Mouse (Mus musculus) lung, embryonic 16.5 days (tissue): ENCODE data around the gene Bbc3. TPM values are rescaled to one million over a fixed set of nuclear protein-coding genes. Genes with fewer than 3 reads are reported as not detected.

Experiments used
- ATAC-seq: fragments of 200-750 bp; cut with Nextera tagmentation; 2 replicates; pipeline ENCODE4 v1.8.0; 2017; ENCODE audit warnings: low read depth, mild to moderate bottlenecking, moderate library complexity
- H3K27ac ChIP-seq: fragments of 300-500 bp; sonication (generic); 2 replicates; pipeline ENCODE4 v1.5.1; 2014; ENCODE audit warnings: mild to moderate bottlenecking, control low read depth, low read length
- H3K27me3 ChIP-seq: fragments of 300-500 bp; sonication (generic); 2 replicates; pipeline ENCODE4 v1.6.1; 2014; ENCODE audit warnings: low read depth, low read length, mixed read lengths; ENCODE audit not compliant: control insufficient read depth, insufficient read depth
- H3K36me3 ChIP-seq: fragments of 300-500 bp; sonication (generic); 2 replicates; pipeline ENCODE4 v1.6.1; 2014; ENCODE audit warnings: low read length; ENCODE audit not compliant: control insufficient read depth, insufficient read depth
- H3K4me1 ChIP-seq: fragments of 300-500 bp; sonication (generic); replicated peaks from 2 replicates; pipeline ENCODE4 v1.6.1; 2014; ENCODE audit warnings: low read length, mixed read lengths; ENCODE audit not compliant: control insufficient read depth, insufficient read depth
- H3K4me2 ChIP-seq: fragments of 300-500 bp; sonication (generic); 2 replicates; pipeline ENCODE4 v1.6.1; 2014; ENCODE audit warnings: low read depth, low read length, control low read depth
- H3K4me3 ChIP-seq: fragments of 300-500 bp; sonication (generic); 2 replicates; pipeline ENCODE4 v1.5.1; 2014; ENCODE audit warnings: mild to moderate bottlenecking, low read length, control low read depth
- H3K9ac ChIP-seq: fragments of 300-500 bp; sonication (generic); 2 replicates; pipeline ENCODE4 v1.6.1; 2014; ENCODE audit warnings: low read length, control low read depth
- H3K9me3 ChIP-seq: fragments of 300-500 bp; sonication (generic); 2 replicates; pipeline ENCODE4 v1.6.1; 2016; ENCODE audit warnings: low read length; ENCODE audit not compliant: control insufficient read depth
- WGBS: fragments of 180-500 bp; shearing (Covaris S2); extraction: QIAGEN DNeasy Blood & Tissue Kit; methylation state at CpG from one replicate; pipeline ENCODE4 v1.1.7; 2014; 5-methylcytosine and 5-hydroxymethylcytosine counted together
- polyA plus RNA-seq: library from polyadenylated mRNA; unstranded; fragments of >200 nt; fragmentation: Nextera tagmentation; extraction: Ambion mirVana; gene quantifications from 2 replicates; pipeline ENCODE4 v1.2.1, GENCODE M21; 2015

The Bbc3 gene
- polyA plus RNA-seq, 1 experiment from 2014 or later, result 12.4 TPM

DNA sequence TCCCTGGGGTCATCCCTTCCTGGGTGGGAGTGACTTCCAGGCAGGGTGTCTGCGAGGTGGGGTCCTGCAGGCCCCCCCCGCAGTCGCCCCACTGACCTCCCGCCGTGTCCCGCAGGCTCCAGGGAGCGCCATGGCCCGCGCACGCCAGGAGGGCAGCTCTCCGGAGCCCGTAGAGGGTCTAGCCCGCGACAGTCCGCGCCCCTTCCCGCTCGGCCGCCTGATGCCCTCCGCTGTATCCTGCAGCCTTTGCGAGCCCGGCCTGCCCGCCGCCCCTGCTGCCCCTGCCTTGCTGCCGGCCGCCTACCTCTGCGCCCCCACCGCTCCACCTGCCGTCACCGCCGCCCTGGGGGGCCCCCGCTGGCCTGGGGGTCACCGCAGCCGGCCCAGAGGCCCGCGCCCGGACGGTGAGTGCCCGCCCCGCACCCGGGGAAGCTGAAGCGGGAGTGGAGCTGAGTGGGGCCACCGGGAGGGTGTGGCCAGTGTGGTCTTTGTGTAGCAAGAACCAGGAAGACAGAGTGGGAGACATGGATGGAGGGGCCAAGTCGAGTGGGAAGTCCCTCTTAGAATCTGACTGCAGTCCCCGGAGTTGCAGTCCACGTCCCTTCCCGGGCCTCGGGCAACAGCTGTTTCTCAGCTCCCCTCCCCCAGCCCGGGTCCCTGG, 3.9 kb downstream of the Bbc3 start:
- Histone ChIP-seq H3K9ac (peak overlapping the region; percentile 90), H3K4me2 (peak overlapping the region; percentile 100), H3K4me3 (peak overlapping the region; percentile 72), H3K4me1 (peaks cover 54% of the 10 kb centered on the region), H3K27me3 (peaks cover 4% of the 10 kb centered on the region; the same call in 1 of the 2 replicates), H3K36me3 (no peaks in the 10 kb centered on the region), H3K27ac (peak overlapping the region; percentile 98), H3K9me3 (no peaks in the 10 kb centered on the region)
- peak; percentile 18; the same call in 1 of the 2 replicates for ATAC-seq
- WGBS, result under 1% methylated on average over 48 of the region's 49 CpGs

DNA sequence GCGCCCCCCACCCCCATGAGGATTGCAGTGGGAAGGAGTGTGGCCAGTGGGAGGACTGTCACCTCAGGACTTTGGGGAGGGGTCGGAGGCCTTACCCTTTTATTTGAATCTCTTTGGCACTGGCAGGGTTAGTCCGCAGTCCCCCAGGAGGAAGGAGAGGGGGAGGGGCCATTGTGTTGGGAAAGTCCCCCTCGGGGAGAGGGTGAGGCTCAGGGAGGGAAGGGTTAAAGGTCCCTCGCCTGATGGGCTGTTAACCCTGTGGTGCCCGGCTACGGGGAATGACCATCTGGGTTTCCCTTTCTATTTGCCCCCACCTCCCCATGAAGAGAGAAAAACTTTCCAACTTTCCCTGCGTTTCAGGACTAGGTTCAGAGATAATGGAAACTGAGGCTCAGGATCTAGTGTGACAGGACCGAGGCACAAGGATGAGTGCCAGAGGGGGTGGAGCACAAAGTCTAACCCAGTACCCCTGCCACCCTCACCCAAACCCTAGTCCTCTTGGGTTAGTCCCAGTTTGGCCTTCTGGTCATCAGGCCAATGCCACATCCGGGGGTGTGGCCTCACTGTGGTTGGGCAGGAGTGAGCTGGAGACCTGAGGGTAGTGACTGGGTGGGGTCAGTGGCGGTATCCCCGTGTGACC, 4.6 kb downstream of the Bbc3 start:
- peak overlapping the region; percentile 100 for H3K4me2 ChIP-seq
- peak; percentile 37; the same call in 1 of the 2 replicates for ATAC-seq
- H3K27ac ChIP-seq, result peak overlapping the region; percentile 98
- H3K36me3 ChIP-seq, result no peaks in the 10 kb centered on the region
- H3K9ac ChIP-seq, result peak overlapping the region; percentile 90
- peaks cover 54% of the 10 kb centered on the region for H3K4me1 ChIP-seq
- no peaks in the 10 kb centered on the region for H3K9me3 ChIP-seq
- 0% methylated on average over 11 of the region's 12 CpGs for WGBS
- H3K27me3 ChIP-seq, result peaks cover 4% of the 10 kb centered on the region; the same call in 1 of the 2 replicates
- H3K4me3 ChIP-seq, result peak overlapping the region; percentile 72

DNA sequence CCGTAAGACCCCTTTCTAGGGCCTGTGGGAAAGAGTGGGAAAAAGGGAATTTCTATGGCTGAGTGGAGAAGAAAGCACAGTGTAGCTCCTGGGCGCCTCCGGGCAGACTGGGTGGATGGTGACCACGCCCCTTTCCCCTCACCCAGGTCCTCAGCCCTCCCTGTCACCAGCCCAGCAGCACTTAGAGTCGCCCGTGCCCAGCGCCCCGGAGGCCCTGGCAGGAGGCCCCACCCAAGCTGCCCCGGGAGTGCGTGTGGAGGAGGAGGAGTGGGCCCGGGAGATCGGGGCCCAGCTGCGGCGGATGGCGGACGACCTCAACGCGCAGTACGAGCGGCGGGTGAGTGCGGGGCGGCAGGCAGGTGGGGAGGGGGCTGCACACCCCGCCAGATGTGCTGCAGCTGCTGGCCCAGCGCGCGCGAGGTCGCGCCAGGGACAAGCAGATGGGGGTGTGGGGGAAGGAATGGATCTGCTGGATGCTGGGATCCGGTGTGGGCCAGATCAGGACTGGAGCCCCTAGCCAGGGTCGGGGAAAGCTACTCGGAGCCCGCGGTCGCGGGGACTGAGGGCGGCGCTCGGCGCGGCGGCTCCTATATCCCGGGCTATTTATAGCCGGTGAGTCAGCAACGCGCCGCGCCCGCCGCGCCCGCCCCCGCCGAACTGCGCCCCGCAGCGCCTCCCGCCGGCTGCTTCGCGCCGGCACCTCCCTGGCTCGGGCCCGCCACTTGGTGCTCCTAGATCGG, 5.5 kb downstream of the Bbc3 start:
- H3K4me2 ChIP-seq, result peak overlapping the region; percentile 100
- peak; percentile 72 for ATAC-seq
- peak overlapping the region; percentile 90 for H3K9ac ChIP-seq
- H3K4me1 ChIP-seq, result peaks cover 54% of the 10 kb centered on the region
- H3K36me3 ChIP-seq, result no peaks in the 10 kb centered on the region
- peak overlapping the region; percentile 98 for H3K27ac ChIP-seq
- H3K9me3 ChIP-seq, result no peaks in the 10 kb centered on the region
- peak overlapping the region; percentile 72 for H3K4me3 ChIP-seq
- under 1% methylated on average over 48 of the region's 66 CpGs for WGBS
- H3K27me3 ChIP-seq, result peaks cover 4% of the 10 kb centered on the region; the same call in 1 of the 2 replicates

DNA sequence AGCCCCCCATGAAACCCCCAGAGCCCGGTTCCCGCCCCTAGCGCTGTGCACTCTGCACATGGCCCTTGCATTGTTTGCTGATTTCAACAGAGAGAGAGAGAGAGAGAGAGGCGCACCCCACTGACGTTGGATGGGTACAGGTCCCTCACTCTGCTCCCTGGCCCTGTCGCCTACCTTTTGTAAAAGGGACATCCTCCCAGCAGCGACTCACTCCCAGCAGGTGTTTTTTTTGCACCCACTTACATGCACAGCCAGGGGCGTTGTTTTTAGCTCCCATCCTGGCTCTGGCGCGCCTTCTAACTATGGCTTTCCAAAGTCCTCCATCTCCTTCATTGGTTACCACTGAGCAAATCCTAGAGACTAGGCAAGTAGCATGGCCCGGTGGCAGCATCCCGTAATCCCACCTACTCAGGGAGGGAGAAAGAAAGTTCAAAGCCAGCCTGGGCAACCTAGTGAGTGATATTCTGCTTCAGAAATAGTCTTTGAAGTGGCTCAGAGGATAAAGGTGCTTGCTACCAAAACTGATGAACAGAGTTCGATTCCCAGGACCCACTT, 6.1 kb downstream of the Bbc3 start:
- Histone ChIP-seq H3K4me3 (peak overlapping the region; percentile 72), H3K27ac (peak overlapping the region; percentile 98), H3K9ac (peak overlapping the region; percentile 90), H3K36me3 (no peaks in the 10 kb centered on the region), H3K9me3 (no peaks in the 10 kb centered on the region), H3K4me2 (peak overlapping the region; percentile 100), H3K4me1 (peaks cover 48% of the 10 kb centered on the region), H3K27me3 (peaks cover 4% of the 10 kb centered on the region; the same call in 1 of the 2 replicates)
- no peak for ATAC-seq
- 8% methylated on average over 13 of the region's 13 CpGs for WGBS

DNA sequence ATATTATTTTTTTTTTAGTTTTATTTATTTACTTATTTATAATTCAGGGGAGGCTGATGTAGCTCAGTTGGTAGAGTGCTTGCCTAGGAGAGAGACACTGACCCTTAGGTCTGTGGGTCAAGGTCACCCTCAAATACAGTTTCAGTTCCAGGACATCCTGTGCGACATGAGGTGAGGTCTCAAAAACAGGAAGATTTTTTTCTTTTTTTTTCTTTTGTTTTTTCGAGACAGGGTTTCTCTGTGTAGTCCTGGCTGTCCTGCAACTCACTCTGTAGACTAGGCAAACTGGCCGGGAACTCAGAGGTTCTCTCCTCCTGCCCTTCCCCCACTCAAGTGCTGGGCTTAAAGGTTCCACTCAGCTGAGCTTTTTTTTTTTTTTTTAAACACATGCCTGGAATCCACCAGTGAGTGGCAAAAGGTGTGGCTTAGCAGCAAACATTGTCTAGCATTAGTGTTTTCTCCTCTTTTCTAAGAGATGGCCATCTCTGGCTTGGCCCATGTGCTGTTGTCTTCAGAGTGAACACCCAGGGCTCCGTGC, 7.1 kb downstream of the Bbc3 start:
- no peak for ATAC-seq
- no peak overlapping the region for H3K4me3 ChIP-seq
- H3K9ac ChIP-seq, result no peak overlapping the region
- H3K9me3 ChIP-seq, result no peaks in the 10 kb centered on the region
- H3K27ac ChIP-seq, result peak overlapping the region; percentile 43; the same call in 1 of the 2 replicates
- peaks cover 40% of the 10 kb centered on the region for H3K4me1 ChIP-seq
- H3K36me3 ChIP-seq, result no peaks in the 10 kb centered on the region
- H3K27me3 ChIP-seq, result peaks cover 4% of the 10 kb centered on the region; the same call in 1 of the 2 replicates
- no peak overlapping the region for H3K4me2 ChIP-seq
- 46% methylated on average over 4 of the region's 4 CpGs for WGBS

- H3K4me3 ChIP-seq, result no peak overlapping the region
- 81% methylated on average over 14 of the region's 14 CpGs for whole genome bisulfite sequencing
- no peak for ATAC-seq
- no peak overlapping the region for H3K4me2 ChIP-seq
- H3K9me3 ChIP-seq, result no peaks in the 10 kb centered on the region
- H3K36me3 ChIP-seq, result peaks cover 3% of the 10 kb centered on the region; the same call in 1 of the 2 replicates
- peaks cover 23% of the 10 kb centered on the region for H3K4me1 ChIP-seq
- H3K9ac ChIP-seq, result no peak overlapping the region
- H3K27me3 ChIP-seq, result no peaks in the 10 kb centered on the region
- H3K27ac ChIP-seq, result no peak overlapping the region
Observed at GRCm38 (mm10) chr7:16317094-16317493, 8.9 kb downstream of the Bbc3 start.

DNA sequence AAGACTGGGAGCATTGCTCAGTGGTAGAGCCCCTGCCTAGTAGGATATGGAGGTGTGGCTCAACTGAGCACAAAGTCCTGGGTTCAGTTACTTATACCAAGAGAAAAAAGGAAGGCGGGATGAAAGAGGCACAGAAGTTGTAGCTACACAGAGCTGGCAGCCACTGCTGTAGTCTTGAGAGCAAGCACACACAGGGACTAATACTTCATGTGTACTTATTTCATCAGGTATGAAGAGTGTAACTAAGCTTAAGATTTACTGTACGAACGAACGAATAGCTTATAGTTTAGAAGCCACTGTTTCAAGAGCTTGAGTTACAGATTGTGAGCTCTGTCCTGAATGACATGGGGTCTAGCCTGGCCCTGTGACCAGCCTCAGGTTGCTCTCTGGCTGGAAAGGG, 11.0 kb downstream of the Bbc3 start:
- Histone ChIP-seq H3K27ac (peak overlapping the region; percentile 52; the same call in 1 of the 2 replicates), H3K4me2 (no peak overlapping the region), H3K4me3 (no peak overlapping the region), H3K9ac (no peak overlapping the region), H3K4me1 (peaks cover 10% of the 10 kb centered on the region), H3K36me3 (peaks cover 3% of the 10 kb centered on the region; the same call in 1 of the 2 replicates), H3K9me3 (no peaks in the 10 kb centered on the region), H3K27me3 (no peaks in the 10 kb centered on the region)
- 77% methylated on average over 4 of the region's 4 CpGs for WGBS
- ATAC-seq, result no peak

GRCm38 (mm10) chr7:16320479-16320878, 12.3 kb downstream of the Bbc3 start:
- H3K4me2 ChIP-seq, result no peak overlapping the region
- H3K4me1 ChIP-seq, result peaks cover 3% of the 10 kb centered on the region
- H3K27me3 ChIP-seq, result no peaks in the 10 kb centered on the region
- H3K9me3 ChIP-seq, result no peaks in the 10 kb centered on the region
- H3K4me3 ChIP-seq, result no peak overlapping the region
- peaks cover 3% of the 10 kb centered on the region; the same call in 1 of the 2 replicates for H3K36me3 ChIP-seq
- H3K27ac ChIP-seq, result no peak overlapping the region
- no peak for ATAC-seq
- H3K9ac ChIP-seq, result no peak overlapping the region
- 88% methylated on average over 6 of the region's 6 CpGs for WGBS
